Mouse (Mus musculus): Measurements from ENCODE around the gene Frmd4a. TPM values are rescaled to one million over a fixed set of nuclear protein-coding genes. Genes with fewer than 3 reads are reported as not detected.

The Frmd4a gene
- polyA plus RNA-seq, 1 experiment from 2014 or later = 49.1 TPM

DNA sequence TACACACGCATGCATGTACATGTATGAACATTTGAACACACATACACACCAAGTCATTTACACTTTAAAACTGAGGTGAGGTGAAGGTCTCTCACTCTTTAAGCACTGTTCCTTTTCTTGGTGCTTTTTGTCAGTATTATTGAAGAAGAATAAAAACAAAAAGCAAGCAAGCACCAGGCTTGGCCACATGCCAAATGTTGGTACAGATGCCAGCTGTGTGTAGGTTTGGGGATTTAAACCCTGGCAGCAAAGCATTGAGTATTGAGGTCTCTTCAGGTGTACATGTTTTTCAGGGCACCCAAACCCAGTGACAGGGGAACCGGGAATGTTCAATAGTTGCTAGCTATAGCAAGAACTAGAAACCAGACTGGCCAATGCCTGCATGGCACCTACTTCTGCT, 469.8 kb downstream of the Frmd4a start:
- Histone ChIP-seq H3K4me3 (no peak overlapping the region), H3K27ac (no peak overlapping the region), H3K36me3 (peaks cover 70% of the 10 kb centered on the region), H3K9me3 (no peaks in the 10 kb centered on the region), H3K4me1 (replicated peaks) (peaks cover 28% of the 10 kb centered on the region), H3K27me3 (ENCODE audit: insufficient read depth, poor library complexity, severe bottlenecking) (no peaks in the 10 kb centered on the region)
- no peak for DNase-seq (ENCODE audit: low spot score)
- WGBS = 94% methylated on average over 2 of the region's 2 CpGs

DNA sequence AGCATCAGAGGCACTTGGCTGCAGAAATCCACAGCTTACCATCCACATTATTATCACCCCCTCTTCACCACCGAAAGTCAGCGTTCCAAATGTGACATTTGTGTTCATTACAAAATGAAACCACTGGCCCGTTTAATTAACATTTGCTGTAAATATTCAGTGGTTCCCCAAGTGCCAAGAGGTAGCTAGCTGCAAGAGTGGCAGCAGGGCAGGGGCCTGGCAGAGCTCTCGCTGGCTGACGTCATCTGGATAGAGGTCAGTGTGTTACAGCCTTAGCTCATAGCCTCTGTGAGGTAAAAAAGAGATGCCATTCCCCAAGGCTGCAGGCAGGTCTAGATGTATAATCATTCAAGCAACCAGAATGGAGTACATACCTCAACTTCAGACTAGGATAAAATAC, 473.3 kb downstream of the Frmd4a start:
- Histone ChIP-seq H3K4me1 (replicated peaks) (peaks cover 40% of the 10 kb centered on the region), H3K27ac (no peak overlapping the region), H3K4me3 (no peak overlapping the region), H3K9me3 (no peaks in the 10 kb centered on the region), H3K27me3 (ENCODE audit: insufficient read depth, poor library complexity, severe bottlenecking) (no peaks in the 10 kb centered on the region), H3K36me3 (peaks cover 52% of the 10 kb centered on the region)
- no peak for DNase-seq (ENCODE audit: low spot score)
- WGBS = 79% methylated on average over 5 of the region's 5 CpGs

DNA sequence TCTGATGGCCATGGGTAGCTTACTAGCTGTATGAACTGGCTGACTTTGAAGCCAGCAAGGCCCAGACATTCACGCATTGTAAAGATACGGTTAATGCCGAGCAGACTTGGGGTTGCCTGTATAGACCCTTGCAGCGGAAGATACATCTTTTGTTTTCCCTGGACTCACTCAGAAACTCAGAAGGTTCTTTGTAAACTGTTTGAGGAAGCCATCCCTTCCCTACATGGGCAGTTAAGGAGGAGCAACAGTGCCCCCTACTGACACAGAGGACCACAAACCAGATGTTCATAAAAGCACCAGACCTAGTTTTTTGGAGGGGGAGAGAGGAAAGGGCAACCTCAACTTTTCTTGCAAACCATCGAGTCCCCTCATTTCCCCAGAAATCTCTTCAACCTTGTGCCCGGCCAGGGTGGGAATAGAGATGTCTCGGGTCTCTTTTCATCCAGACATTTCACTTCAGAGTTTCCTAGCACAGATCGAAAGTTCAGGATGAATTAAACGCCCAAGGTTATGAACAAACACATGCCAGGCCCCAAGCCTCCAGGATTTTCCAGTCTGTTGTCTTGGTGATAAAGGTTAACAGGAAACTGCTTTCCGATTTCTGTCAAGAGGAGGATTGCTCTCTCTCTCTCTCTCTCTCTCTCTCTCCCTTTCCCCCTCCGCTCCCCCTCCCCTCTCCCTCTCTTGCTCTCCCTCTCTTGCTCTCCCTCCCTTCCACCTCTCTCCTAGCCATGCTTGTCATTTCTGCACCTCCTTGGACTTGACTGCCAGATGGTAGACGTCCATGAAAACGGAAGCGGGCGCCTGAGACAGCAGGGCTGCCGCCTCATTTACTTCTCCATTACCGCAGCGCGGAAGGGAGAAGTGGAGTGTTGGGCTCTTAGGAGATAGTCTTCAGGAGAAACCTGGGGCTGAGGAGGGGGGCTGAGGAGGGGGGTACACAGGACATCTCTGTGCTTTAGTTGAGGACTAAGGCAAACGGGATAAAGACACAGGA, 475.3 kb downstream of the Frmd4a start:
- peaks cover 56% of the 10 kb centered on the region for H3K36me3 ChIP-seq
- no peaks in the 10 kb centered on the region for H3K27me3 ChIP-seq (ENCODE audit: insufficient read depth, poor library complexity, severe bottlenecking)
- peaks cover 40% of the 10 kb centered on the region for H3K4me1 ChIP-seq (replicated peaks)
- H3K4me3 ChIP-seq = no peak overlapping the region
- peak; percentile 79 for DNase-seq (ENCODE audit: low spot score)
- 56% methylated on average over 20 of the region's 20 CpGs for WGBS
- no peaks in the 10 kb centered on the region for H3K9me3 ChIP-seq
- peak overlapping the region; percentile 83 for H3K27ac ChIP-seq

DNA sequence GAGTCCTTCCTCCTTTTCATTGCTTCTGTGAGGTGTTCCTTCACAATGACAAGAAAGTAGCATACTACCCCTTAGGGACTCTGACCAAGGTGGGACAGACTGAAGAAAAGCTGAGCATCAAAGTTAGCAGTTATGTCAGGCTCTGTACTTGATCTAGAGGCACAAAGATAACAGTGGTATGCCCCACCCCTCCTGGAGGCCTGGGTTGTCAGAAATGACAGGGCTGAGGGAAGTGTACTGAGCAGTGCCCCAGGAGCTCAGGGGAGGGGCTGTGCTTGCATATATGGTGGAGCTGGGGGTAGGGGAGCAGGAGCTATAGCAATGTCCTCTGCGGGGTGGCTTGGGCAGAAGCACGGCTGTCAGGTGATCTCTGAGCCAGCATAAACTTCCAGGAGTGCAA, 477.0 kb downstream of the Frmd4a start:
- H3K9me3 ChIP-seq = no peaks in the 10 kb centered on the region
- H3K36me3 ChIP-seq = peaks cover 53% of the 10 kb centered on the region
- H3K4me1 ChIP-seq (replicated peaks) = peaks cover 39% of the 10 kb centered on the region
- no peak overlapping the region for H3K4me3 ChIP-seq
- peak overlapping the region; percentile 41; the same call in 1 of the 2 replicates for H3K27ac ChIP-seq
- 79% methylated on average over 2 of the region's 2 CpGs for WGBS
- no peaks in the 10 kb centered on the region for H3K27me3 ChIP-seq (ENCODE audit: insufficient read depth, poor library complexity, severe bottlenecking)
- no peak for DNase-seq (ENCODE audit: low spot score)

GRCm38 (mm10) chr2:4499257-4499656, 481.7 kb downstream of the Frmd4a start:
- Histone ChIP-seq H3K27ac (no peak overlapping the region), H3K4me1 (replicated peaks) (peaks cover 10% of the 10 kb centered on the region; the same call in 1 of the 2 replicates), H3K36me3 (peaks cover 82% of the 10 kb centered on the region), H3K27me3 (ENCODE audit: insufficient read depth, poor library complexity, severe bottlenecking) (no peaks in the 10 kb centered on the region), H3K9me3 (no peaks in the 10 kb centered on the region), H3K4me3 (no peak overlapping the region)
- 11% methylated on average over 1 of the region's 1 CpGs for WGBS
- peak; percentile 61 for DNase-seq (ENCODE audit: low spot score)

DNA sequence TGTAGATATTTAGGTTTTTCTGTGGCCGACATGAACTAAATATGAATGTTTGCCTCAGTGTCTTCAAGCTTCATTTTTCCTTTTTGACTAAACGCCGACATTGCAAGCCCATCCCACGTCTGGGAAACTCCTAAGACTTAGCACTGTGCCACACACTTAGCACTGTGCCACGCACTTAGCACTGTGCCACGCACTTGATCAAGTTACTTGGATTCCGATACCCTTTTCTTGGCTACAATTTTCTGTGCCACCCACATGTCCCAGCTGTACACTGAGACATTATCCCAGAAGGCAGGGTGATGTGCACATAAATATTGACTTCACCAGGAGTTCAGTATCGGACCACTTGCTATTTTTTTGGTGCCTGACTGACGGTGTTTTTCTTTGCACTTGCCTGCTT, 482.4 kb downstream of the Frmd4a start:
- no peak for DNase-seq (ENCODE audit: low spot score)
- H3K4me1 ChIP-seq (replicated peaks) = peaks cover 10% of the 10 kb centered on the region; the same call in 1 of the 2 replicates
- no peak overlapping the region for H3K27ac ChIP-seq
- peaks cover 84% of the 10 kb centered on the region for H3K36me3 ChIP-seq
- H3K9me3 ChIP-seq = no peaks in the 10 kb centered on the region
- no peaks in the 10 kb centered on the region for H3K27me3 ChIP-seq (ENCODE audit: insufficient read depth, poor library complexity, severe bottlenecking)
- WGBS = 94% methylated on average over 9 of the region's 9 CpGs
- no peak overlapping the region for H3K4me3 ChIP-seq

- DNase-seq (ENCODE audit: low spot score) = no peak
- Histone ChIP-seq H3K4me1 (replicated peaks) (peaks cover 10% of the 10 kb centered on the region; the same call in 1 of the 2 replicates), H3K9me3 (no peaks in the 10 kb centered on the region), H3K27me3 (ENCODE audit: insufficient read depth, poor library complexity, severe bottlenecking) (no peaks in the 10 kb centered on the region), H3K36me3 (peaks cover 81% of the 10 kb centered on the region), H3K27ac (no peak overlapping the region), H3K4me3 (no peak overlapping the region)
- 83% methylated on average over 15 of the region's 15 CpGs for WGBS
These were observed 483.9 kb downstream of the Frmd4a start for GRCm38 (mm10) chr2:4501257-4502027.

GRCm38 (mm10) chr2:4504413-4504812, 486.9 kb downstream of the Frmd4a start:
- no peak overlapping the region for H3K27ac ChIP-seq
- peaks cover 82% of the 10 kb centered on the region for H3K36me3 ChIP-seq
- DNase-seq (ENCODE audit: low spot score) = no peak
- peaks cover 10% of the 10 kb centered on the region; the same call in 1 of the 2 replicates for H3K4me1 ChIP-seq (replicated peaks)
- 89% methylated on average over 10 of the region's 10 CpGs for WGBS
- no peaks in the 10 kb centered on the region for H3K9me3 ChIP-seq
- no peaks in the 10 kb centered on the region for H3K27me3 ChIP-seq (ENCODE audit: insufficient read depth, poor library complexity, severe bottlenecking)
- H3K4me3 ChIP-seq = no peak overlapping the region

GRCm38 (mm10) chr2:4505695-4506094, 488.2 kb downstream of the Frmd4a start:
- Histone ChIP-seq H3K27me3 (ENCODE audit: insufficient read depth, poor library complexity, severe bottlenecking) (no peaks in the 10 kb centered on the region), H3K36me3 (peaks cover 70% of the 10 kb centered on the region)
- 97% methylated on average over 4 of the region's 4 CpGs for WGBS

GRCm38 (mm10) chr2:4506659-4507058, 489.1 kb downstream of the Frmd4a start:
- 97% methylated on average over 9 of the region's 9 CpGs for WGBS
- DNase-seq (ENCODE audit: low spot score) = no peak
- peaks cover 10% of the 10 kb centered on the region; the same call in 1 of the 2 replicates for H3K4me1 ChIP-seq (replicated peaks)

More at GRCm38 (mm10) chr2:4505695-4506094, 488.2 kb downstream of the Frmd4a start:
- Histone ChIP-seq H3K9me3 (no peaks in the 10 kb centered on the region), H3K27ac (no peak overlapping the region), H3K4me1 (replicated peaks) (peaks cover 10% of the 10 kb centered on the region; the same call in 1 of the 2 replicates), H3K4me3 (no peak overlapping the region)
- no peak for DNase-seq (ENCODE audit: low spot score)

GRCm38 (mm10) chr2:4507887-4508615, 490.5 kb downstream of the Frmd4a start:
- Histone ChIP-seq H3K36me3 (peaks cover 49% of the 10 kb centered on the region), H3K27ac (no peak overlapping the region), H3K9me3 (no peaks in the 10 kb centered on the region)

More at GRCm38 (mm10) chr2:4506659-4507058, 489.1 kb downstream of the Frmd4a start:
- H3K27ac ChIP-seq = no peak overlapping the region
- no peaks in the 10 kb centered on the region for H3K9me3 ChIP-seq
- peaks cover 60% of the 10 kb centered on the region for H3K36me3 ChIP-seq
- no peaks in the 10 kb centered on the region for H3K27me3 ChIP-seq (ENCODE audit: insufficient read depth, poor library complexity, severe bottlenecking)
- no peak overlapping the region for H3K4me3 ChIP-seq

DNA sequence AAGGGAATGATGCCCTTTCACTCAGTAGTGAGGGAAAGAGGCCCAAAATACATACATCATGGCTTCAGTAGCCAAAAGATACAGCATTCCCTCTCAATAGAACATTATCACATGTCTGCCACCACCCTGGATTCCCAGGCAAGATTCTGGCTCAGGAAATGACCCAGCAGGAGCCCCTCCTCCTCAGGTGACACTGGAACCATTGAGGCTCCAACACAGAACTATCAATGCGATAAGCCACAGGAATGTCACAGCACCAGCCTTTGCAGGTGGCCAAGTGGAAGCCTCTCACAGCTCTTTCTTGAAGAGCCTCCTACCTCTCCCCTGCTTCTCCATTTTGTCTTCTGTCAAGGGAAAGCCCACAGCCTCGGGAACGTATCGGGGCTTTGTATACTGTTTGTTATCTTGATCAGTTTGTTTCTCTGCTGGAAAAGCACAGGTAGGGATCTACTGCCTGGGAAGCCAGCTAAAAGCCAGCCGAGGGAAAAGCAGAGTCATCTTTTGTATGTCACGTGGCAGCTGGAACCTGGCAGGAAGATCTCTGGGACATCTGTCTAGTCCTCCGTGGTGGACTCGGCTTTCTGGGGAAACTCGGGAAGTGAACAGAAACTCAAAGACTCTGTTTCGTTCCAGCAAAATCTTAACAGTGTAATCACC, 491.6 kb downstream of the Frmd4a start:
- WGBS = 91% methylated on average over 10 of the region's 10 CpGs
- Histone ChIP-seq H3K4me1 (replicated peaks) (peaks cover 4% of the 10 kb centered on the region; the same call in 1 of the 2 replicates), H3K27ac (no peak overlapping the region), H3K36me3 (peaks cover 51% of the 10 kb centered on the region), H3K9me3 (no peaks in the 10 kb centered on the region), H3K27me3 (ENCODE audit: insufficient read depth, poor library complexity, severe bottlenecking) (no peaks in the 10 kb centered on the region), H3K4me3 (no peak overlapping the region)
- DNase-seq (ENCODE audit: low spot score) = no peak

More at GRCm38 (mm10) chr2:4507887-4508615, 490.5 kb downstream of the Frmd4a start:
- WGBS = 92% methylated on average over 13 of the region's 13 CpGs
- Histone ChIP-seq H3K4me3 (no peak overlapping the region), H3K4me1 (replicated peaks) (peaks cover 11% of the 10 kb centered on the region; the same call in 1 of the 2 replicates), H3K27me3 (ENCODE audit: insufficient read depth, poor library complexity, severe bottlenecking) (no peaks in the 10 kb centered on the region)
- no peak for DNase-seq (ENCODE audit: low spot score)

Data from hindbrain, embryonic 10.5 days (tissue).